Mouse (Mus musculus): Measurements from ENCODE around the gene Casp6. TPM values are rescaled to one million over a fixed set of nuclear protein-coding genes. Genes with fewer than 3 reads are reported as not detected.

Casp6 gene
- total RNA-seq, 1 experiment = 6.2 TPM

DNA sequence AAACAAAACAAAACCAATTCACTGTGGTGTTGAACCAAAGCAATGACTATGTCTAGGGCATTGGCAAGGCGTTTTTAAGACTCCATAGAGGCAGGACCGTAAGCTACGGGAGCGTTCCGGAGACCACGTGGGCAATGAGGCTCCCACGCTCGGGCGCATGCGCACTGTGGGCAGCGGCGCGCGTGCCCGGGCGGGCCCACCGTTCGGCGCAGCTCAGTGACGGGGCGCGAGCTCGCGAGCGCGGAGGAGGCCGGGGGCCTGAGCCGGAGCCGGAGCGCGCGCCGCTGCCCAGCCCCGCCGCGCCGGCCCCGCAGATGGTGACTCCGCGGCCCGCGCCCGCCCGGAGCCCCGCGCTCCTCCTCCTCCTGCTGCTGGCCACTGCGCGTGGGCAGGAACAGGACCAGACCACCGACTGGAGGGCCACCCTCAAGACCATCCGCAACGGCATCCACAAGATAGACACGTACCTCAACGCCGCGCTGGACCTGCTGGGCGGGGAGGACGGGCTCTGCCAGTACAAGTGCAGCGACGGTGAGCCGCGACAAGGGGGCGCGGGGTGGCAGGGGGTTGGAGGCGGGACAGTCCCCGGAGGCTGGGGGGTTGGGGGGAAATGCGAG is 22.7 kb upstream of the Casp6 start, which contains the start of gene Pla2g12a:
Gene Pla2g12a, plus strand, starts transcription at position 202 of the 617 bp plus-strand sequence.
- Histone ChIP-seq H3K4me3 (ENCODE audit: insufficient read depth in 1 of 2, low read depth in 1 of 2, low read length in 2 of 2, poor library complexity in 1 of 2, severe bottlenecking in 1 of 2) (peak within 1 kb of the TSS; percentile 94 to 96), H3K9ac (ENCODE audit: insufficient read depth, low read depth, low read length, poor library complexity, severe bottlenecking) (peak within 1 kb of the TSS; percentile 89), H3K27ac (ENCODE audit: insufficient read depth, low read depth, low read length, poor library complexity, severe bottlenecking) (no peak within 1 kb of the TSS), H3K4me1 (ENCODE audit: control insufficient read depth in 2 of 2, insufficient read depth in 2 of 2, low read length in 2 of 2, poor library complexity in 1 of 2) (peaks cover 0 to 15% of the 10 kb centered on the region in 2 experiments; a peak in 3 of 4 replicates), H3K9me3 (ENCODE audit: control insufficient read depth, insufficient read depth, low read depth, low read length) (no peaks in the 10 kb centered on the region), H3K36me3 (ENCODE audit: control insufficient read depth, insufficient read depth, low read length, poor library complexity, severe bottlenecking) (no peaks in the 10 kb centered on the region)
- in situ Hi-C loops (cut with MboI; ENCODE audit: low sequenced_read_pairs in 2 of 2, unreplicated experiment in 2 of 2) = no loop called here
- peak; percentile 59; the same call in 1 of the 2 replicates for TF ChIP-seq HCFC1 (IDR thresholded peaks at IDR 0.05; ENCODE audit: borderline replicate concordance, insufficient read depth, low read length)
- 0 out of 2 replicates have a peak, but pooled peaks have one; percentile 29 for TF ChIP-seq ZC3H11A (IDR thresholded peaks at IDR 0.05; ENCODE audit: borderline replicate concordance, low read depth, low read length)
- TF ChIP-seq ZNF384 (IDR thresholded peaks at IDR 0.05; ENCODE audit: low read depth, low read length) = no peak
- TF ChIP-seq CHD2 (IDR thresholded peaks at IDR 0.05; ENCODE audit: low read depth, low read length) = no peak
- no peak for TF ChIP-seq MAFK (IDR thresholded peaks at IDR 0.05; ENCODE audit: insufficient read depth, low read depth, low read length)
- peak; percentile 63 for DNase-seq (ENCODE audit: low read depth, low spot score)

- no peaks in the 10 kb centered on the region for H3K9me3 ChIP-seq (ENCODE audit: control insufficient read depth, insufficient read depth, low read depth, low read length)
- peak overlapping the region; percentile 94 to 96 for H3K4me3 ChIP-seq (ENCODE audit: insufficient read depth in 1 of 2, low read depth in 1 of 2, low read length in 2 of 2, poor library complexity in 1 of 2, severe bottlenecking in 1 of 2)
- no peak overlapping the region for H3K27ac ChIP-seq (ENCODE audit: insufficient read depth, low read depth, low read length, poor library complexity, severe bottlenecking)
- no peaks in the 10 kb centered on the region for H3K36me3 ChIP-seq (ENCODE audit: control insufficient read depth, insufficient read depth, low read length, poor library complexity, severe bottlenecking)
- no peak for DNase-seq (ENCODE audit: low read depth, low spot score)
- TF ChIP-seq CHD2 (IDR thresholded peaks at IDR 0.05; ENCODE audit: low read depth, low read length) (no peak), ZC3H11A (IDR thresholded peaks at IDR 0.05; ENCODE audit: borderline replicate concordance, low read depth, low read length) (no peak), ZNF384 (IDR thresholded peaks at IDR 0.05; ENCODE audit: low read depth, low read length) (no peak)
- peaks cover 0 to 15% of the 10 kb centered on the region in 2 experiments; a peak in 3 of 4 replicates for H3K4me1 ChIP-seq (ENCODE audit: control insufficient read depth in 2 of 2, insufficient read depth in 2 of 2, low read length in 2 of 2, poor library complexity in 1 of 2)
- in situ Hi-C loops (cut with MboI; ENCODE audit: low sequenced_read_pairs in 2 of 2, unreplicated experiment in 2 of 2) = no loop called here
- peak overlapping the region; percentile 89 for H3K9ac ChIP-seq (ENCODE audit: insufficient read depth, low read depth, low read length, poor library complexity, severe bottlenecking)
These were observed 22.0 kb upstream of the Casp6 start for GRCm38 (mm10) chr3:129879131-129879757.

GRCm38 (mm10) chr3:129879913-129880312 is 21.3 kb upstream of the Casp6 start:
- no peak for TF ChIP-seq HCFC1 (IDR thresholded peaks at IDR 0.05; ENCODE audit: borderline replicate concordance, insufficient read depth, low read length)
- TF ChIP-seq CHD2 (IDR thresholded peaks at IDR 0.05; ENCODE audit: low read depth, low read length) = no peak
- TF ChIP-seq ZC3H11A (IDR thresholded peaks at IDR 0.05; ENCODE audit: borderline replicate concordance, low read depth, low read length) = no peak
- peak overlapping the region; percentile 53; the same call in 1 of the 2 replicates for H3K9ac ChIP-seq (ENCODE audit: insufficient read depth, low read depth, low read length, poor library complexity, severe bottlenecking)
- H3K36me3 ChIP-seq (ENCODE audit: control insufficient read depth, insufficient read depth, low read length, poor library complexity, severe bottlenecking) = no peaks in the 10 kb centered on the region
- H3K4me3 ChIP-seq (ENCODE audit: insufficient read depth in 1 of 2, low read depth in 1 of 2, low read length in 2 of 2, poor library complexity in 1 of 2, severe bottlenecking in 1 of 2) = peak overlapping the region; percentile 94 to 96; a peak in 2 of 4 replicates
- H3K9me3 ChIP-seq (ENCODE audit: control insufficient read depth, insufficient read depth, low read depth, low read length) = no peaks in the 10 kb centered on the region
- DNase-seq (ENCODE audit: low read depth, low spot score) = no peak
- in situ Hi-C loops (cut with MboI; ENCODE audit: low sequenced_read_pairs in 2 of 2, unreplicated experiment in 2 of 2) = no loop called here
- peaks cover 0 to 15% of the 10 kb centered on the region in 2 experiments; a peak in 3 of 4 replicates for H3K4me1 ChIP-seq (ENCODE audit: control insufficient read depth in 2 of 2, insufficient read depth in 2 of 2, low read length in 2 of 2, poor library complexity in 1 of 2)
- H3K27ac ChIP-seq (ENCODE audit: insufficient read depth, low read depth, low read length, poor library complexity, severe bottlenecking) = no peak overlapping the region

DNA sequence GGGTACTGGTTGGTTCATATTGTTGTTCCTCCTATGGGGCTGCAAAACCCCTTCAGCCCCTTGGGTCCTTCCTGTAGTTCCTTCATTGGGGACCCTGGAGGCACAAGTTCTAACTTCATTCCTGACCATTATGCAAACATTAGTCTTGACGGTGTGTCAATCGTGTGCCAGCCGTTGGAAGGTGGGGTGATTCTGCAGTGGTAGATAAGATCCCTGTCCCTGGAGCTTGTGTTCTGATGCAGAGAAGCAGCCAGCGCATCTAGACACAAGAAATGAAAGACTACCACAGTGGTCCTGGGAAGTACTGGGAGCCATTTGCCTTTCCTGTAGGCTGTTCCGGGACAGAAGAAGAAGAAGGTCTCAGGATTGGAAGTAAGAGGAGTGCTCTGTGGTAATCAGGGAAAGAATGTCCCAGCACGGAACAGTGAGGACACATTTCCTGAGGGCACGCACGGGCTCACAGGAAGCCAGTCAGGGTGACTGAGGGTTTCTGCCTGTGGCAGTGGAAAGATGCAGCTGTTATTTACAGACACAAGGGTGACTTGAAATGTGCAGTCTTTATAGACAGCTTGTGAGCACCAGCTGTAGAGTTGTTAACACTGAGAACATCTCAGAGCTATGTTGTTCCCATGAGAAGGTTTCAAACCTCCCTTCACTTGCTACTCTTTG is 20.2 kb upstream of the Casp6 start:
- in situ Hi-C loops (cut with MboI; ENCODE audit: low sequenced_read_pairs in 2 of 2, unreplicated experiment in 2 of 2) = no loop called here
- TF ChIP-seq ZC3H11A (IDR thresholded peaks at IDR 0.05; ENCODE audit: borderline replicate concordance, low read depth, low read length) = no peak
- TF ChIP-seq MAFK (IDR thresholded peaks at IDR 0.05; ENCODE audit: insufficient read depth, low read depth, low read length) = no peak
- no peak for TF ChIP-seq HCFC1 (IDR thresholded peaks at IDR 0.05; ENCODE audit: borderline replicate concordance, insufficient read depth, low read length)
- TF ChIP-seq CHD2 (IDR thresholded peaks at IDR 0.05; ENCODE audit: low read depth, low read length) = no peak
- no peak for TF ChIP-seq ZNF384 (IDR thresholded peaks at IDR 0.05; ENCODE audit: low read depth, low read length)
- no peak overlapping the region for H3K4me3 ChIP-seq (ENCODE audit: insufficient read depth in 1 of 2, low read depth in 1 of 2, low read length in 2 of 2, poor library complexity in 1 of 2, severe bottlenecking in 1 of 2)
- DNase-seq (ENCODE audit: low read depth, low spot score) = no peak
- H3K27ac ChIP-seq (ENCODE audit: insufficient read depth, low read depth, low read length, poor library complexity, severe bottlenecking) = no peak overlapping the region
- peaks cover 0 to 16% of the 10 kb centered on the region in 2 experiments; a peak in 3 of 4 replicates for H3K4me1 ChIP-seq (ENCODE audit: control insufficient read depth in 2 of 2, insufficient read depth in 2 of 2, low read length in 2 of 2, poor library complexity in 1 of 2)
- no peaks in the 10 kb centered on the region for H3K36me3 ChIP-seq (ENCODE audit: control insufficient read depth, insufficient read depth, low read length, poor library complexity, severe bottlenecking)
- no peaks in the 10 kb centered on the region for H3K9me3 ChIP-seq (ENCODE audit: control insufficient read depth, insufficient read depth, low read depth, low read length)
- H3K9ac ChIP-seq (ENCODE audit: insufficient read depth, low read depth, low read length, poor library complexity, severe bottlenecking) = no peak overlapping the region
